Mouse (Mus musculus) liver (tissue): ENCODE measurements around the gene Ppp6r3.
"Not testable (repeated sequence)": the region's sequence is repeated elsewhere in the genome, so short reads cannot be mapped to it uniquely, and the experiment has no call there.

Experiments
- DNase-seq: peaks from one replicate; pipeline ENCODE4 v3.0.0-alpha.2; 2020; ENCODE audit warnings: mixed read lengths

The Ppp6r3 gene

DNA sequence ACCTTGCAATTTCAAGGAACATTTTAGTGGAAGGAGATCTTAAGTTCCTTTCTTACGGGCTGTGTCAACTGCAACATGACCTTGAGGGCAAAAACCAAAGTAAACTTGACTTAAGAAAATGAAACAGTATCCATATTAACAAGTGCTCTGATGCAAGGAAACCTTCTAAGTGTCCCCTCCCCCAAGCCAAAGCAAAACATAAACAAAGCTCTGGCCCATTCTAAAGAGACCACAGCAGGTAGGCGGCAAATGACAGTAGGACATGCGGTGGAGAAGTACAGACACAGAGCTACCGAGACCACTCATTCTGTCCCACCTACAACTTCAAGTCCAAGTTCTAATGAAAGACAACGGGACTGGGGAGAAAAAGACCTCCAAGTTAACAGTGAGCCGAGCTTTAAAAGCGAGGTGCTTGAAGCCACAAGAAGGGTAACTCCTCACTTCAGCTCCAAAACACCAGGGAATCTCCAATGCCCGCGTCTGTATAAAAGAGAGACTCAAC, 905 bp downstream of the Ppp6r3 start:
- DNase-seq, result no peak

GRCm38 (mm10) chr19:3564309-3564708, 11.2 kb downstream of the Ppp6r3 start:
- no peak for DNase-seq

DNA sequence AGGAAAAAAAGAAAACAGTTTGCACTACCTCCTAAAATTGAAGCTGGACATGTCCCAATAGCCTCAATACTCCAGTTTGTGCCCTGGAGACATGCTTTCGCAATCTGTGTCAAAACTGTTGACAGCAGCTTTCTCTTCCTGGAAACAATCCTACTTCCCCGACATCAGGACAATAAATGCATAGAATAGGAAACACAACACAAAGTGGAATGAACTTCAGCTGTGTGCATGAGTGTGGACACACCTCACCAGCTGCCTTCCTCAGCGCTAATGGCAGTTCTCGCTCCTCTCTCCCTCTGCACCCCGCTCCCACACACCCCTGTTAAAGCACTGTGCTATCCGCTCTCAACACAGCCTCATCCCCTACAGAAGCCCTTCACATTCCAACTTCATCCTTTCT, 12.8 kb downstream of the Ppp6r3 start:
- DNase-seq, result no peak

DNA sequence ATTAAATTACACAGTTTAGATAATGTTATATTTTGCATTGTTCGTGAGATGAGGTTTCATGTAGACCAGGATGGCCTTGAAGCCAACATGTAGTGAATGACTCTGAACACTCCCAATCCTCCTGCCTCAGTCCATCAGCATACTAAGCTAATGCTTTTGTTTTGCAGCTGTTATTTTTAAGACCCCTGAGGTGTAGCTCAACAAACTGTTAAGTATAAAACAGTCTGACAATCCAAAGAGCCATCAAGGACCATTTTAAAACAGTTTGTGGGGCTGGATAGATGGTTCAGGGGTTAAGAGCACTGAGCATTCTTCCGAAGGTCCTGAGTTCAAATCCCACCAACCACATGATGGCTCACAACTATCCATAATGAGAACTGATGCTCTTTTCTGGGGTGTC, 13.3 kb downstream of the Ppp6r3 start:
- no peak for DNase-seq

GRCm38 (mm10) chr19:3556169-3556827, 19.3 kb downstream of the Ppp6r3 start:
- DNase-seq, result no peak

DNA sequence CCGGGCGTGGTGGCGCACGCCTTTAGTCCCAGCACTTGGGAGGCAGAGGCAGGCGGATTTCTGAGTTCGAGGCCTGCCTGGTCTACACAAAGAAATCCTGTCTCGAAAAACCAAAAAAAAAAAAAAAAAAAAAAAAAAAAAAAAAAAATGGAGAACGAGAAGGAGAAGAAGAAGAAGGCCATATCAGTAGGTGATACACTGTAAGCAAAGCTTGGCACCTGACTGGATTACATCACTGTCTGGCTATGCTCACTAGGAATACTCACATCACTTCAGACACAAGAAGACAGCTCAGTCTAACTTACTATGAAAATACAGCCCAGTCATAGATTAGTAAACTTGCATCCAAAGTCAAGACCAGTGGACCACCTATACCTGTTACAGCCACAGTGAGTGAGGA, 20.8 kb downstream of the Ppp6r3 start:
- no peak for DNase-seq

GRCm38 (mm10) chr19:3551573-3552159, 23.9 kb downstream of the Ppp6r3 start:
- no peak for DNase-seq

- no peak for DNase-seq
Measured at GRCm38 (mm10) chr19:3550101-3550500, 25.4 kb downstream of the Ppp6r3 start.

- DNase-seq, result no peak
Measured at GRCm38 (mm10) chr19:3549263-3549662, 26.3 kb downstream of the Ppp6r3 start.

DNA sequence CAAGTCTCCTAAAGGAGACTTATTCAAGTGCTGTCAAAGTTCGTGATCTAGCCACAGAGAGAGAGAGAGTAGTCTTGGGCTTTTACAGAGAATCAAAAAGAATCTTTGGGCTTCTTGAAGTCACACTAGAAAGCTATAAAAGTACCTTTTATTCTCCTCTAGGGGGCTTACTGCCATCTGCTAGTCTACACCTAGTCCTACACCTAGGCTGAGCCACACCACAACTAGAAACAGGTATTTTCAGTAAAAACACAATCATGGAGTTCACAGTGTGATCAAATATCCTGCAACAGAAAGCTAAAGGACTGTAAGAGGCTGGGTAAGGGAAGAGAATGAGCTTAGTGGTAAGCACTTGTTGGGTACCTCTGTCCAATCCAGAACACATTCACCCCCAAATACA, 27.2 kb downstream of the Ppp6r3 start:
- DNase-seq, result no peak

GRCm38 (mm10) chr19:3544995-3545394, 30.6 kb downstream of the Ppp6r3 start:
- DNase-seq, result no peak

DNA sequence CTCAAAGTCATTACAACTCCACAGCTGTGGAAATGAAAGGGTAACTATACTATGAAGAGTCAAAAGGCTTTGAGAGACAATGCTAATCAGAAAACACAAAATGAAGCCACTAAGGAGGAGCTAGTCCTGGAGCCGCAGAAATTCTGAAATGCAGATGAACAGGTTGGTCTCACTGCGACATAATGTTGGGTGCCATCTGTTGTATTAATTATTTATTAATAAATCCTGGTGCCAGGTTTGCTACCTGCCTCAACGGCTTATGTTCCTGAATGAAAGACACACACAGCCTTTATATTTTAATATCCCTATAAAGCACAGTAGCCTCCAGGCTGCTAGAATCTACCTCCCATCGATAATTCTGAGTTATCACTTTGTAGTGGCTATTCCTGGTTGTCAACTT, 33.0 kb downstream of the Ppp6r3 start:
- DNase-seq, result no peak

DNA sequence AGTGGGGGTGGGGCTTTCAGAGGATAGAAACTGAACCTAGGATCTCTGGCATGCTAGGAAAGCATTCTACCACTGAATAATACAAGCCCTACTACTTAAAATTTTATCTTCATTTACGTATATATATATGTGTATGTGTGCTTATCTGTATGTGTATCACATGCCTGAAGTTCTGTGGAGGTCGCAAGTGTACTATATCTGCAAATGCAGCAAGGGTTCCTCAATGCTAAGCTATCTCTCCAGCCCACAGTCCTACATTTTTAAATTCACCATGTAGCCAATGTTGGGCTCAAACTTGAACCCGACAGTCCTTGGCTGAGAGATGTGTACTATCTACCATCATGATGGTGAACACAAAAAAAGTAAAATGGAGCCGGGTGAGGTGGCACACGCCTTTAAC, 34.6 kb downstream of the Ppp6r3 start:
- DNase-seq, result no peak

- no peak for DNase-seq
Measured at GRCm38 (mm10) chr19:3540254-3540653, 35.3 kb downstream of the Ppp6r3 start.

- no peak for DNase-seq
Measured at GRCm38 (mm10) chr19:3539456-3539855, 36.1 kb downstream of the Ppp6r3 start.

- no peak for DNase-seq
Measured at GRCm38 (mm10) chr19:3537658-3538057, 37.9 kb downstream of the Ppp6r3 start.

DNA sequence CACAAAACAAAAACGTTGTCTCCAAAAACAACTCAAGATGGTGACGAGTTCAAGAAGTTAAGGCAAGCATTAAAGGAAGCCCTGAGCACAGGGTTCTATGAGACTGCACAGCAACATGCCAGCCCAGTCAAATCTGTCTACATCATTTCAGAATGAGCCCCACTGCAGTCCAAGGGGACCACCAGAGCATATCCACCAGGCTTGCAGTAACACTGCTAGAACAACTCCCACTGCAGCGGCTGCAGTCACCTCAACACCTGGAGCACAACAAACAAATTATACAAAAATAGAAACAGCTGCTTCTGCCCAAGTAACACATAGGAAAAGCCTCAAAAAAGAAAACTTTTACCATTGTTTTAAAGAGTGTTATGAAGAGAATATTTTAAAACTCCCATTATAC, 40.6 kb downstream of the Ppp6r3 start:
- DNase-seq, result no peak

DNA sequence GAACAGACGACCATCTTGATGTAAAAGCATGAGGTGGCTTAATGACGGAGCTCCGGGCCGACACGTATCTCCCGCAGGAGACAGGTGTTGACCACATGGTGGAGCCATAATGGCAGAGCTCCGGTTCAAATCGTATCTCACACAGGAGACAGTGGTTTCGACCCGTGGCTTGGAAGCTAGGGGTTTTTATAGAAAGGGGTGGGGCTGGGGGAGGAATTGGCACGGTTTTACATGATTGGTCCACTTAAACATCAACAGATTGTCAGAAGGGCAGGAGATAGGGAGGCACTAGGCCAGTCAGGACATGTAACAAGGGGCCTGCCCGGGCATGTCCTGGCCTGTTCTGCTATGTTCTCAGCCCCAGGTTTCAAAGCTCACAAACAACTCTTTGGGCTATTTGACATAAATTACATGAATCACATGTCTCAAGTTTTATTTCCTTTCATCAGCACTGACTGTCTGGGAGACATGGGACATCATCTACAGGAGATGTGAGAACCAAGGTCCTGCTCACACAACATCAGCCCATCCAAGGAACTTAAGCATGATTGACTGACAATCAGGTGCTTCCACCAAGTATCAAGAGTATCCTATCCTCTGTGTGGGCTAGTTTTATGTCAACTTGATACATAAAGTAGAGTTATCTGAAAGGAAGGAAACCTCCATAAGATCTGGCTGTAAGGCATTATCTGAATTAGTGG, 42.1 kb downstream of the Ppp6r3 start:
- not testable (repeated sequence) for DNase-seq

DNA sequence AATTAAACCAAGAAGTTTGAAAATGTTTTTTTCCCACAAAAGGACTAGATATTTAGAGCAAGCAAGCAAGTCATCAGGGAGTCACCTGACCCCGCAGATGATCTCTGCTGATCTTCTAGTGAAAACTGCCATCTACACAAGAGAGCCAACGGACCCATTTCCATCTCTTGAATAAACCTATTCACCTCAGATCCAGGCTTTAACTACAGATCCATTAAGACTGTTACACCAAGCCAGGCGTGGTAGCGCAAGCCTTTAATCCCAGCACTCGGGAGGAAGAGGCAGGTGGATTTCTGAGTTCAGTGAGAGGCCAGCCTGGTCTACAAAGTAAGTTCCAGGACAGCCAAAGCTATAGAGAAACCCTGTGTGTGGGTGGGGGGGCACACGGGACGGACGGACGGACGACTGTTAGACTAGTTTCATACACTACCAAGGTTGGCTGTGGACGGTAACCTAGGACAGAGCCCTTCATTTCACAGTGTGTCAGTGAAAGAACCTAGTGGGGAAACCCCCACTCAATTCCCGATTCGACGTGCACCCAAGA, 42.8 kb downstream of the Ppp6r3 start:
- no peak for DNase-seq

GRCm38 (mm10) chr19:3529781-3530180, 45.8 kb downstream of the Ppp6r3 start:
- DNase-seq, result no peak

DNA sequence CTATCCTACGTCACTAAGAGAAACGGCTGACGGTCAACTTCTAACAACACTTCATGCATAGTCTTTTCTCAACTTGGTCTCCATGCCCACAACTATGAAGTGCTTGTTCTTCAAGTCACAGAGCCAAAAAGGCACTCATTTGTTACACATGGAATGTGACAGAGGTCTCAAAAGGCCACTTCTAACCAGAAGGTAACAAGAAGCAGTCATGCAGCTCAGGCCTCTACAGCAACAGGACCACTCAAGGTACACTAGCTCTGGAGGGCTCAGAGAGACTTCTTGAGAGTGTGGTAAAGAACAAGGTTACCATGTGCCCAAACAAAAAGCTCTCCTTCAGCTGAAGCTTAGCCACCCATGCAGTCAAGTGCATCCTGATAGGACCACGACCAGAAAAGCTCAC, 46.9 kb downstream of the Ppp6r3 start:
- no peak for DNase-seq

DNA sequence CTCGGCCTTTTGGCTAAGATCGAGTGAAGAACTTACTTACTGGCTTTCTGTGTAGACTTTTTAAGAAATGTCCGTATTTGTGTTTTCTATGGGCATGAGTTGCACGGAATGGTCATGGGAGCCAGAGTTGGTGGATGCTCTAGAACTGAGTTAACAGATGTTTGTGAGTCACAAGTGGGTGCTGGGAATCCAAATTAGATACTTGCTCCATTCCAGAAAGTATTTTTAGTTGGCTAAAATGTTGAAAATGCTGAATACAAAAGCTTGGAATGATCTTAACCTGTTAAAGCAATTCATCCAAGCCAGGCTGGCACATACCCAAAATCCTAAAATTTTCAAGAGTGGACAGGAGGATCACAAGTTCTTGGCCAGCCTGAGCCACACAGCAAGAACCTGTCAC, 48.0 kb downstream of the Ppp6r3 start:
- DNase-seq, result no peak

GRCm38 (mm10) chr19:3519471-3520169, 55.9 kb downstream of the Ppp6r3 start:
- DNase-seq, result no peak
